Mouse (Mus musculus) brain, embryonic 14.5 days (tissue): ENCODE results near the gene Zdhhc21.

Source experiments
- CTCF ChIP-seq: fragments of 200-500 bp; IDR thresholded peaks from 2 replicates; pipeline ENCODE4 v1.5.1; 2012; ENCODE audit warnings: inconsistent platforms, mild to moderate bottlenecking, moderate library complexity, borderline replicate concordance; ENCODE audit not compliant: insufficient read depth, insufficient read length; ENCODE audit errors: extremely low read depth
- POLR2A ChIP-seq: fragments of 200-500 bp; IDR thresholded peaks from 2 replicates; pipeline ENCODE4 v1.6.1; 2012; ENCODE audit warnings: mild to moderate bottlenecking, inconsistent platforms, borderline replicate concordance; ENCODE audit not compliant: poor library complexity, insufficient read depth, insufficient read length, severe bottlenecking; ENCODE audit errors: extremely low read depth

- TF ChIP-seq CTCF (no peak), POLR2A (no peak)
Observed at GRCm38 (mm10) chr4:82848552-82849234, 11.1 kb downstream of the Zdhhc21 start.
